Mouse (Mus musculus) midbrain, embryonic 13.5 days (tissue): ENCODE measurements around the gene Gm17019. TPM values are rescaled to one million over a fixed set of nuclear protein-coding genes. Genes with fewer than 3 reads are reported as not detected.
A peak's percentile ranks its signal among the peaks of the same experiment; 100 is the strongest.
"Not testable (repeated sequence)": the region's sequence is repeated elsewhere in the genome, so short reads cannot be mapped to it uniquely, and the experiment has no call there.

Source experiments
- ATAC-seq: fragments of 200-750 bp; cut with Nextera tagmentation; 2 replicates; pipeline ENCODE4 v1.8.0; 2017; ENCODE audit warnings: mild to moderate bottlenecking, moderate TSS enrichment, moderate library complexity
- H3K27ac ChIP-seq: fragments of 300-500 bp; sonication (generic); 2 replicates; pipeline ENCODE4 v1.5.1; 2015; ENCODE audit warnings: inconsistent platforms, mild to moderate bottlenecking, moderate library complexity
- H3K27me3 ChIP-seq: fragments of 300-500 bp; sonication (generic); 2 replicates; pipeline ENCODE4 v1.6.1; 2015; ENCODE audit warnings: mild to moderate bottlenecking, inconsistent platforms
- H3K36me3 ChIP-seq: fragments of 300-500 bp; sonication (generic); 2 replicates; pipeline ENCODE4 v1.6.1; 2015; ENCODE audit warnings: mild to moderate bottlenecking, inconsistent platforms
- H3K4me1 ChIP-seq: fragments of 300-500 bp; sonication (generic); replicated peaks from 2 replicates; pipeline ENCODE4 v1.6.1; 2015; ENCODE audit warnings: inconsistent platforms
- H3K4me2 ChIP-seq: fragments of 300-500 bp; sonication (generic); replicated peaks from 2 replicates; pipeline ENCODE4 v1.6.1; 2015; ENCODE audit warnings: moderate library complexity, mild to moderate bottlenecking, inconsistent platforms
- H3K4me3 ChIP-seq: fragments of 300-500 bp; sonication (generic); replicated peaks from 2 replicates; pipeline ENCODE4 v1.5.1; 2015; ENCODE audit warnings: mild to moderate bottlenecking, inconsistent platforms
- H3K9ac ChIP-seq: fragments of 300-500 bp; sonication (generic); replicated peaks from 2 replicates; pipeline ENCODE4 v1.6.1; 2015; ENCODE audit warnings: mild to moderate bottlenecking, inconsistent platforms
- H3K9me3 ChIP-seq: fragments of 300-500 bp; sonication (generic); 2 replicates; pipeline ENCODE4 v1.6.1; 2016; ENCODE audit warnings: mild to moderate bottlenecking, inconsistent platforms
- WGBS: fragments of 180-500 bp; shearing (Covaris S2); methylation state at CpG from one replicate; pipeline ENCODE4 v1.1.7; 2015; 5-methylcytosine and 5-hydroxymethylcytosine counted together
- polyA plus RNA-seq: library from polyadenylated mRNA; unstranded; fragments of >200 nt; fragmentation: Nextera tagmentation; extraction: Ambion mirVana; gene quantifications from 2 replicates; pipeline ENCODE4 v1.2.1, GENCODE M21; 2015

Gm17019 gene
- polyA plus RNA-seq, 1 experiment from 2014 or later: not detected

GRCm38 (mm10) chr5:15020067-15020466 is 12.7 kb downstream of the Gm17019 start:
- H3K36me3 ChIP-seq, H3K9ac ChIP-seq, H3K27me3 ChIP-seq, H3K27ac ChIP-seq, ATAC-seq, H3K4me3 ChIP-seq, H3K4me2 ChIP-seq, H3K4me1 ChIP-seq: not testable (repeated sequence)
- 71% methylated on average over 2 of the region's 2 CpGs for WGBS
- peaks cover 31% of the 10 kb centered on the region for H3K9me3 ChIP-seq

GRCm38 (mm10) chr5:15010639-15011582 is 21.9 kb downstream of the Gm17019 start:
- ATAC-seq: 0 out of 2 replicates have a peak, but pooled peaks have one; percentile 48
- H3K4me1 ChIP-seq, H3K27ac ChIP-seq, H3K27me3 ChIP-seq, H3K4me2 ChIP-seq, H3K36me3 ChIP-seq, H3K4me3 ChIP-seq, H3K9ac ChIP-seq: not testable (repeated sequence)
- 86% methylated on average over 11 of the region's 11 CpGs for WGBS
- peaks cover 20% of the 10 kb centered on the region for H3K9me3 ChIP-seq

- H3K27me3 ChIP-seq, H3K27ac ChIP-seq, H3K9ac ChIP-seq, H3K4me2 ChIP-seq, H3K4me3 ChIP-seq, H3K36me3 ChIP-seq, H3K4me1 ChIP-seq, ATAC-seq: not testable (repeated sequence)
- WGBS: 55% methylated on average over 3 of the region's 3 CpGs
- H3K9me3 ChIP-seq: peaks cover 30% of the 10 kb centered on the region
Observed at GRCm38 (mm10) chr5:15006907-15007306, 25.9 kb downstream of the Gm17019 start.

- WGBS: 65% methylated on average over 3 of the region's 3 CpGs
- not testable (repeated sequence) for H3K4me2 ChIP-seq, H3K36me3 ChIP-seq, H3K27me3 ChIP-seq, H3K4me1 ChIP-seq, ATAC-seq, H3K27ac ChIP-seq, H3K9ac ChIP-seq, H3K4me3 ChIP-seq
- H3K9me3 ChIP-seq: peaks cover 26% of the 10 kb centered on the region
Observed at GRCm38 (mm10) chr5:15006288-15006687, 26.5 kb downstream of the Gm17019 start.

GRCm38 (mm10) chr5:15005584-15005983 is 27.2 kb downstream of the Gm17019 start:
- H3K9ac ChIP-seq, H3K36me3 ChIP-seq, H3K4me2 ChIP-seq, H3K27ac ChIP-seq, H3K4me3 ChIP-seq, H3K4me1 ChIP-seq, H3K27me3 ChIP-seq: not testable (repeated sequence)
- 54% methylated on average over 3 of the region's 4 CpGs for WGBS
- H3K9me3 ChIP-seq: peaks cover 21% of the 10 kb centered on the region
- peak; percentile 46; the same call in 1 of the 2 replicates for ATAC-seq

- H3K9me3 ChIP-seq: peaks cover 24% of the 10 kb centered on the region
- peak; percentile 90 for ATAC-seq
- H3K27me3 ChIP-seq, H3K4me1 ChIP-seq, H3K27ac ChIP-seq, H3K36me3 ChIP-seq, H3K9ac ChIP-seq, H3K4me2 ChIP-seq, H3K4me3 ChIP-seq: not testable (repeated sequence)
- 75% methylated on average over 5 of the region's 5 CpGs for WGBS
Observed at GRCm38 (mm10) chr5:15004569-15005562, 27.9 kb downstream of the Gm17019 start.

- H3K36me3 ChIP-seq, H3K9ac ChIP-seq, H3K27me3 ChIP-seq, ATAC-seq, H3K4me2 ChIP-seq, H3K4me1 ChIP-seq, H3K4me3 ChIP-seq, H3K27ac ChIP-seq: not testable (repeated sequence)
- 80% methylated on average over 9 of the region's 9 CpGs for WGBS
- peaks cover 25% of the 10 kb centered on the region for H3K9me3 ChIP-seq
Observed at GRCm38 (mm10) chr5:14998077-14998476, 34.7 kb downstream of the Gm17019 start.

- not testable (repeated sequence) for H3K27ac ChIP-seq, H3K4me3 ChIP-seq, H3K27me3 ChIP-seq, H3K4me2 ChIP-seq, H3K4me1 ChIP-seq, ATAC-seq, H3K9ac ChIP-seq, H3K36me3 ChIP-seq
- H3K9me3 ChIP-seq: peaks cover 23% of the 10 kb centered on the region
- 85% methylated on average over 4 of the region's 4 CpGs for WGBS
Observed at GRCm38 (mm10) chr5:14997556-14997955, 35.2 kb downstream of the Gm17019 start.

- H3K9me3 ChIP-seq: peaks cover 22% of the 10 kb centered on the region
- ATAC-seq, H3K4me1 ChIP-seq, H3K27me3 ChIP-seq, H3K4me3 ChIP-seq, H3K4me2 ChIP-seq, H3K27ac ChIP-seq, H3K9ac ChIP-seq, H3K36me3 ChIP-seq: not testable (repeated sequence)
- WGBS: 73% methylated on average over 7 of the region's 7 CpGs
Observed at GRCm38 (mm10) chr5:14996670-14997249, 36.0 kb downstream of the Gm17019 start.

- 85% methylated on average over 6 of the region's 6 CpGs for WGBS
- not testable (repeated sequence) for ATAC-seq, H3K4me2 ChIP-seq, H3K9ac ChIP-seq, H3K27me3 ChIP-seq, H3K27ac ChIP-seq, H3K4me1 ChIP-seq, H3K36me3 ChIP-seq, H3K4me3 ChIP-seq
- peaks cover 28% of the 10 kb centered on the region for H3K9me3 ChIP-seq
Observed at GRCm38 (mm10) chr5:14994124-14994523, 38.7 kb downstream of the Gm17019 start.

- H3K27me3 ChIP-seq, H3K4me2 ChIP-seq, H3K4me1 ChIP-seq, H3K36me3 ChIP-seq, H3K27ac ChIP-seq, H3K4me3 ChIP-seq, H3K9ac ChIP-seq: not testable (repeated sequence)
- 77% methylated on average over 8 of the region's 8 CpGs for WGBS
- H3K9me3 ChIP-seq: peaks cover 21% of the 10 kb centered on the region
- 0 out of 2 replicates have a peak, but pooled peaks have one; percentile 45 for ATAC-seq
Observed at GRCm38 (mm10) chr5:14990375-14991158, 42.2 kb downstream of the Gm17019 start.
